Mouse (Mus musculus): ENCODE results near the gene Cdk5. TPM values are rescaled to one million over a fixed set of nuclear protein-coding genes. Genes with fewer than 3 reads are reported as not detected.
"Not testable (repeated sequence)": the region's sequence is repeated elsewhere in the genome, so short reads cannot be mapped to it uniquely, and the experiment has no call there.

Gene Cdk5
- polyA plus RNA-seq, 1 experiment = 83.2 TPM

DNA sequence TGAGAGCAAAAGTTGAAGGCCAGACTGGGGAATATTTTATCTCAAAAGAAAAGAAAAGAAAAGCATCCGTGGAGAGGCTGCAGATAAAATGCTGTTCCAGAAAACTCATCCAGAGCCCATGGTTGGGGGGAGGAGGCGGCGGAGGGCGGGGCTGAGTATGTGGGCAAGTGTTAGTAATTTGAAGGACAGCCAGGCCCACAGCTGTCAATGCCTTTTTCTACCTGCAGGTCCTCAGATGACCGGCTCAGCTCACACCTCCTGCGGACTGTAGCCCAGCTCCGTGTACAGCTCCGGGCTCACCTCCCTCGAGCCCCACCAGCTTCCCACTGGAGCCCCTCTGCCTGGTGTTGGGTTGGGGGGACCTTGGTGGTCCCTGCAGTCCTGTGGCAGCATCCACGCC, 23.6 kb downstream of the Cdk5 start:
- WGBS = 89% methylated on average over 10 of the region's 10 CpGs

GRCm38 (mm10) chr5:24396254-24396653, 27.1 kb downstream of the Cdk5 start:
- not testable (repeated sequence) for H3K4me1 ChIP-seq (ENCODE audit: control insufficient read depth, insufficient read depth, low read length); H3K36me3 ChIP-seq (ENCODE audit: control insufficient read depth, insufficient read depth, low read length); H3K4me3 ChIP-seq (ENCODE audit: insufficient read depth, low read depth, low read length); DNase-seq; H3K27me3 ChIP-seq (replicated peaks; ENCODE audit: control insufficient read depth, insufficient read depth, low read length); H3K27ac ChIP-seq (ENCODE audit: insufficient read depth, low read depth, low read length)
- WGBS = 69% methylated on average over 6 of the region's 6 CpGs

More for the DNA sequence above, 23.6 kb downstream of the Cdk5 start:
- Histone ChIP-seq H3K4me3 (ENCODE audit: insufficient read depth, low read depth, low read length) (no peak overlapping the region), H3K4me1 (ENCODE audit: control insufficient read depth, insufficient read depth, low read length) (peaks cover 2% of the 10 kb centered on the region; the same call in 1 of the 2 replicates), H3K27me3 (replicated peaks; ENCODE audit: control insufficient read depth, insufficient read depth, low read length) (no peaks in the 10 kb centered on the region), H3K27ac (ENCODE audit: insufficient read depth, low read depth, low read length) (no peak overlapping the region), H3K36me3 (ENCODE audit: control insufficient read depth, insufficient read depth, low read length) (no peaks in the 10 kb centered on the region)
- TF ChIP-seq POLR2A (IDR thresholded peaks at IDR 0.05; ENCODE audit: low read depth, low read length) (no peak), CTCF (conservative IDR thresholded peaks at IDR 0.05; ENCODE audit: insufficient read depth, insufficient read length, low read depth, low read length) (no peak)
- DNase-seq = no peak

GRCm38 (mm10) chr5:24394165-24394894, 29.0 kb downstream of the Cdk5 start:
- H3K27me3 ChIP-seq (replicated peaks; ENCODE audit: control insufficient read depth, insufficient read depth, low read length) = no peaks in the 10 kb centered on the region
- peak; percentile 99 for DNase-seq
- WGBS = 1% methylated on average over 36 of the region's 36 CpGs
- H3K36me3 ChIP-seq (ENCODE audit: control insufficient read depth, insufficient read depth, low read length) = no peaks in the 10 kb centered on the region
- peak overlapping the region; percentile 94 for H3K27ac ChIP-seq (ENCODE audit: insufficient read depth, low read depth, low read length)
- peaks cover 8% of the 10 kb centered on the region; the same call in 1 of the 2 replicates for H3K4me1 ChIP-seq (ENCODE audit: control insufficient read depth, insufficient read depth, low read length)
- TF ChIP-seq CTCF (conservative IDR thresholded peaks at IDR 0.05; ENCODE audit: insufficient read depth, insufficient read length, low read depth, low read length) (peak; percentile 81), POLR2A (IDR thresholded peaks at IDR 0.05; ENCODE audit: low read depth, low read length) (no peak)
- peak overlapping the region; percentile 68 for H3K4me3 ChIP-seq (ENCODE audit: insufficient read depth, low read depth, low read length)

DNA sequence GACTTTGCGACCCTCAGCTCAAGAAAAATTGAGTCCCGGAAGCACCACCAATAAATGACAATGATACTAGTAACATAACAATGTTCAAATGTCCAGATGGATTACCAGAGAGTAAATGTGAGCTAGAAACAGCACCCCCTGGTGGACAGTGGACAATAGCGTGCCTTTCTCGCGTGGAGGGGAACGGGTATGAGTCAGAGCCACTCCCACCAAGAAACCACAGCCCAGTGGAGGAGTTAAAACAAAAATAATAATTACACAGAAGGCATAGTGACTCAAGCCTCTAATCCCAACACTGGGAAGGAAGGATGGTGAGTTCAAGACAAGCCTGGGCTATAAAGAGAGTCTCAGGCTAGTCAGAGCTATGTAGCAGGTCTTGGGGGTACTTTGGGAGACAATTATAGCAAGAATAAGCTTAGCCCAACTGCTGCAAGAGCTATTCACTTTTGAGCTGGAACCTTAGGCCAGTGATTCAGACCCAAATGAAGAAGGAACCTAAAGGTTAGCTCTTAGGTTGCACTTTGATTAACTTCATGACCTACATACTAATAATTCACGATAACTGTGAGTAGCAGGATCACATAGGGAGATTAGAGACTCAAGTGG, 29.8 kb downstream of the Cdk5 start, which contains the start of gene Abcb8:
Gene Abcb8, plus strand, starts transcription at position 272 of the 606 bp plus-strand sequence.
- TF ChIP-seq CTCF (conservative IDR thresholded peaks at IDR 0.05; ENCODE audit: insufficient read depth, insufficient read length, low read depth, low read length) = peak; percentile 81
- TF ChIP-seq POLR2A (IDR thresholded peaks at IDR 0.05; ENCODE audit: low read depth, low read length) = no peak
- peak; percentile 88 for DNase-seq

DNA sequence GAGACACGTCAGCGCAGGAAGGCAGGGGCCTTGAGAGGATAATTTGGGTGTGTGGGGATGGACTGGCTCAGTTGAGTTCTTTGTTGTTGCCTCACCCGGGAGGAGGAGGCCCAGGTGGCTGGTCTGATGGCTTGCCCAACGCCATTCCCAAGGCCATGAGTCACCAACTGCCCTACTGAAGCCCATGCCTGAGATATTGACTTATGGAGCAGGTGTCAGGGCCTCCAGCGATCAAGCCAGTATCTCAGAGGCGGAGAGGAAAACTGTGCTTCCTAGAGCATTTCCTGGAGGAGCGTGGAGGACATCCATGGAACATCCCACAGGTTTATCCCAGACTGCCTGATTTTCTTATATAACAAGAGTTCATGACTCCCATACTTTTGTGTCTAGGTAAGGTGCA, 30.6 kb downstream of the Cdk5 start:
- Histone ChIP-seq H3K27me3 (replicated peaks; ENCODE audit: control insufficient read depth, insufficient read depth, low read length) (no peaks in the 10 kb centered on the region), H3K4me3 (ENCODE audit: insufficient read depth, low read depth, low read length) (no peak overlapping the region), H3K36me3 (ENCODE audit: control insufficient read depth, insufficient read depth, low read length) (no peaks in the 10 kb centered on the region), H3K4me1 (ENCODE audit: control insufficient read depth, insufficient read depth, low read length) (peaks cover 8% of the 10 kb centered on the region; the same call in 1 of the 2 replicates), H3K27ac (ENCODE audit: insufficient read depth, low read depth, low read length) (no peak overlapping the region)
- WGBS = 73% methylated on average over 7 of the region's 7 CpGs
- TF ChIP-seq POLR2A (IDR thresholded peaks at IDR 0.05; ENCODE audit: low read depth, low read length) = no peak
- no peak for TF ChIP-seq CTCF (conservative IDR thresholded peaks at IDR 0.05; ENCODE audit: insufficient read depth, insufficient read length, low read depth, low read length)
- no peak for DNase-seq

More for the DNA sequence above, 29.8 kb downstream of the Cdk5 start, which contains the start of gene Abcb8:
- Histone ChIP-seq H3K4me1 (ENCODE audit: control insufficient read depth, insufficient read depth, low read length) (peaks cover 8% of the 10 kb centered on the region; the same call in 1 of the 2 replicates), H3K36me3 (ENCODE audit: control insufficient read depth, insufficient read depth, low read length) (no peaks in the 10 kb centered on the region), H3K27ac (ENCODE audit: insufficient read depth, low read depth, low read length) (peak within 1 kb of the TSS; percentile 94), H3K4me3 (ENCODE audit: insufficient read depth, low read depth, low read length) (peak within 1 kb of the TSS; percentile 68), H3K27me3 (replicated peaks; ENCODE audit: control insufficient read depth, insufficient read depth, low read length) (no peaks in the 10 kb centered on the region)
- 28% methylated on average over 7 of the region's 7 CpGs for WGBS

GRCm38 (mm10) chr5:24391864-24392263, 31.5 kb downstream of the Cdk5 start, which contains the start of gene Atg9b:
Atg9b (minus strand) TSS chr5:24392143.
- DNase-seq = no peak
- WGBS = 89% methylated on average over 7 of the region's 7 CpGs
- no peaks in the 10 kb centered on the region for H3K36me3 ChIP-seq (ENCODE audit: control insufficient read depth, insufficient read depth, low read length)
- no peaks in the 10 kb centered on the region for H3K27me3 ChIP-seq (replicated peaks; ENCODE audit: control insufficient read depth, insufficient read depth, low read length)
- TF ChIP-seq CTCF (conservative IDR thresholded peaks at IDR 0.05; ENCODE audit: insufficient read depth, insufficient read length, low read depth, low read length) (no peak), POLR2A (IDR thresholded peaks at IDR 0.05; ENCODE audit: low read depth, low read length) (no peak)
- no peak within 1 kb of the TSS for H3K27ac ChIP-seq (ENCODE audit: insufficient read depth, low read depth, low read length)
- H3K4me1 ChIP-seq (ENCODE audit: control insufficient read depth, insufficient read depth, low read length) = peaks cover 12% of the 10 kb centered on the region
- no peak within 1 kb of the TSS for H3K4me3 ChIP-seq (ENCODE audit: insufficient read depth, low read depth, low read length)

- Histone ChIP-seq H3K36me3 (ENCODE audit: control insufficient read depth, insufficient read depth, low read length) (no peaks in the 10 kb centered on the region), H3K4me3 (ENCODE audit: insufficient read depth, low read depth, low read length) (no peak overlapping the region), H3K4me1 (ENCODE audit: control insufficient read depth, insufficient read depth, low read length) (peaks cover 12% of the 10 kb centered on the region), H3K27ac (ENCODE audit: insufficient read depth, low read depth, low read length) (no peak overlapping the region), H3K27me3 (replicated peaks; ENCODE audit: control insufficient read depth, insufficient read depth, low read length) (no peaks in the 10 kb centered on the region)
- DNase-seq = no peak
- WGBS = 92% methylated on average over 4 of the region's 4 CpGs
- no peak for TF ChIP-seq CTCF (conservative IDR thresholded peaks at IDR 0.05; ENCODE audit: insufficient read depth, insufficient read length, low read depth, low read length)
- TF ChIP-seq POLR2A (IDR thresholded peaks at IDR 0.05; ENCODE audit: low read depth, low read length) = no peak
Measured at GRCm38 (mm10) chr5:24389658-24390020, 33.7 kb downstream of the Cdk5 start.
